7 mouse cellular contexts compared by ENCODE assay signal in genomic region chr1:46066484-46067251, GRCm38 (mm10). TPM values are rescaled to one million over a fixed set of nuclear protein-coding genes. Genes with fewer than 3 reads are reported as not detected.
DNase-seq lines count a peak whose midpoint lies in the region; ATAC-seq and TF ChIP-seq lines count a peak whose summit lies in the region.

No protein-coding gene starts in this region.

- DNase-seq in adrenal gland, postnatal 25 days, result peak; percentile 59
- peak; percentile 89 for DNase-seq in embryo, embryonic 9.5 days (ENCODE audit: extremely low spot score)
- peak; percentile 15 to 25 for DNase-seq in left cerebral cortex, postnatal 14 days (ENCODE audit: low spot score in 2 of 2)
- peak; percentile 85 for DNase-seq in mesoderm, embryonic 11.5 days (ENCODE audit: low read depth, low spot score)

- intact Hi-C loops in left cerebral cortex, postnatal 14 days (cut with DNase I), result loop anchor here (5.0 kb wide), 1 partner anchor 351 kb away; no protein-coding TSS in a partner anchor

- peak; percentile 78 for ATAC-seq in granulocyte monocyte progenitor cell, adult 5-6 weeks (replicated peaks; ENCODE audit: poor library complexity, severe bottlenecking)
- ATAC-seq in intestine, postnatal 0 days, result peak; percentile 43; the same call in 1 of the 2 replicates
- peak; percentile 88 for ATAC-seq in stomach, embryonic 14.5 days (ENCODE audit: insufficient number of reproducible peaks, insufficient read depth, low FRiP score, low read depth)

- peak overlapping the region; percentile 55 for H3K9ac ChIP-seq in intestine, postnatal 0 days (ENCODE audit: low read depth, low read length)
- H3K9ac ChIP-seq in stomach, embryonic 14.5 days (replicated peaks; ENCODE audit: low read depth, low read length), result peak overlapping the region; percentile 55

- peak overlapping the region; percentile 87 for H3K4me2 ChIP-seq in intestine, postnatal 0 days (replicated peaks; ENCODE audit: low read depth)
- peak overlapping the region; percentile 44 for H3K4me2 ChIP-seq in stomach, embryonic 14.5 days (replicated peaks; ENCODE audit: low read depth, low read length)

- TF ChIP-seq CTCF in intestine, postnatal 0 days (IDR thresholded peaks at IDR 0.05; ENCODE audit: low read depth), result peak; percentile 65

- H3K27ac ChIP-seq in intestine, postnatal 0 days (ENCODE audit: low read depth, low read length), result peak overlapping the region; percentile 29; the same call in 1 of the 2 replicates
- H3K27ac ChIP-seq in stomach, embryonic 14.5 days (ENCODE audit: low read length), result peak overlapping the region; percentile 90

- H3K27me3 ChIP-seq in intestine, postnatal 0 days (replicated peaks; ENCODE audit: control insufficient read depth, insufficient read depth, low read length), result no peaks in the 10 kb centered on the region
- H3K27me3 ChIP-seq in stomach, embryonic 14.5 days (ENCODE audit: control insufficient read depth, insufficient read depth, low read length), result no peaks in the 10 kb centered on the region

- H3K4me3 ChIP-seq in intestine, postnatal 0 days (ENCODE audit: low read depth, low read length), result peak overlapping the region; percentile 52
- peak overlapping the region; percentile 55 for H3K4me3 ChIP-seq in stomach, embryonic 14.5 days (ENCODE audit: low read depth, low read length)

- under 1% methylated on average over 28 of the region's 28 CpGs for whole genome bisulfite sequencing in intestine, postnatal 0 days
- under 1% methylated on average over 28 of the region's 28 CpGs for whole genome bisulfite sequencing in stomach, embryonic 14.5 days

- no peaks in the 10 kb centered on the region for H3K9me3 ChIP-seq in intestine, postnatal 0 days (ENCODE audit: control insufficient read depth)
- no peaks in the 10 kb centered on the region for H3K9me3 ChIP-seq in stomach, embryonic 14.5 days (ENCODE audit: control insufficient read depth, low read depth, low read length)

- H3K4me1 ChIP-seq in intestine, postnatal 0 days (replicated peaks; ENCODE audit: control insufficient read depth, insufficient read depth, low read length), result no peaks in the 10 kb centered on the region
- H3K4me1 ChIP-seq in stomach, embryonic 14.5 days (ENCODE audit: control insufficient read depth, insufficient read depth, low read length), result no peaks in the 10 kb centered on the region

- no peaks in the 10 kb centered on the region for H3K36me3 ChIP-seq in intestine, postnatal 0 days (ENCODE audit: control insufficient read depth, insufficient read depth)
- no peaks in the 10 kb centered on the region for H3K36me3 ChIP-seq in stomach, embryonic 14.5 days (ENCODE audit: control insufficient read depth, insufficient read depth, low read length)

RNA-seq across cellular contexts. Expression of gene Dnah7b, which starts 0.6 kb away (rescaled TPM):
- total RNA-seq in adrenal gland, postnatal 25 days (2021), result 4.0 and 4.9 TPM in 2 replicates
- total RNA-seq in granulocyte monocyte progenitor cell, adult 5-6 weeks (2014; fragmentation: Nextera tagmentation), result not detected in 2 replicates
- not detected in 2 replicates for total RNA-seq in granulocyte monocyte progenitor cell, adult 5-6 weeks (2017)
- polyA plus RNA-seq in intestine, postnatal 0 days (2015; fragmentation: Nextera tagmentation; extraction: Ambion mirVana), result 0.46 and 0.65 TPM in 2 replicates
- total RNA-seq in left cerebral cortex, postnatal 14 days (2021), result 1 to 10 TPM; 1.6 to 1.8 TPM
- 2.2 and 2.6 TPM in 2 replicates for polyA plus RNA-seq in stomach, embryonic 14.5 days (2014; fragmentation: Nextera tagmentation; extraction: Ambion mirVana)

Comparison
In these comparisons a context has a peak if more than half of its experiments do, and no peak if none do; other contexts are left out.
1. Peak in every context shown above with its lines: DNase-seq, ATAC-seq, H3K4me3 ChIP-seq and H3K27ac ChIP-seq.
2. DNase-seq: peak in every context shown above with its lines; median percentile 89 in embryo, embryonic 9.5 days; 85 in mesoderm, embryonic 11.5 days; 59 in adrenal gland, postnatal 25 days; 20 in left cerebral cortex, postnatal 14 days.